Mouse (Mus musculus) WW6 (cell line): ENCODE measurements around the gene Gpcpd1.
"Not testable (repeated sequence)": the region's sequence is repeated elsewhere in the genome, so short reads cannot be mapped to it uniquely, and the experiment has no call there.

Source experiments
- DNase-seq: peaks from one replicate; pipeline ENCODE4 v3.0.0-alpha.2; 2013; ENCODE audit warnings: low read depth, low spot score

The Gpcpd1 gene

GRCm38 (mm10) chr2:132587240-132587779, at the start of gene Gpcpd1:
TSS of gene Gpcpd1 (minus strand) at chr2:132587729.
- DNase-seq = no peak

GRCm38 (mm10) chr2:132636534-132636933, 49.0 kb upstream of the Gpcpd1 start:
- no peak for DNase-seq

- no peak for DNase-seq
Observed at GRCm38 (mm10) chr2:132628626-132629025, 41.1 kb upstream of the Gpcpd1 start.

GRCm38 (mm10) chr2:132623092-132623491, 35.6 kb upstream of the Gpcpd1 start:
- DNase-seq = no peak

GRCm38 (mm10) chr2:132617693-132618092, 30.2 kb upstream of the Gpcpd1 start:
- no peak for DNase-seq

GRCm38 (mm10) chr2:132613581-132614188, 26.2 kb upstream of the Gpcpd1 start:
- no peak for DNase-seq

GRCm38 (mm10) chr2:132611551-132612233, 24.2 kb upstream of the Gpcpd1 start:
- DNase-seq = no peak

- no peak for DNase-seq
Observed at GRCm38 (mm10) chr2:132607141-132608093, 19.9 kb upstream of the Gpcpd1 start.

- DNase-seq = no peak
Observed at GRCm38 (mm10) chr2:132605795-132606563, 18.4 kb upstream of the Gpcpd1 start.

GRCm38 (mm10) chr2:132604922-132605321, 17.4 kb upstream of the Gpcpd1 start:
- no peak for DNase-seq

- no peak for DNase-seq
Observed at GRCm38 (mm10) chr2:132603706-132604105, 16.2 kb upstream of the Gpcpd1 start.

- no peak for DNase-seq
Observed at GRCm38 (mm10) chr2:132601777-132602176, 14.2 kb upstream of the Gpcpd1 start.

GRCm38 (mm10) chr2:132600081-132600480, 12.6 kb upstream of the Gpcpd1 start:
- DNase-seq = no peak

- DNase-seq = no peak
Observed at GRCm38 (mm10) chr2:132599127-132599526, 11.6 kb upstream of the Gpcpd1 start.

- no peak for DNase-seq
Observed at GRCm38 (mm10) chr2:132597866-132598480, 10.4 kb upstream of the Gpcpd1 start.

GRCm38 (mm10) chr2:132597226-132597625, 9.7 kb upstream of the Gpcpd1 start:
- DNase-seq = no peak

- DNase-seq = no peak
Observed at GRCm38 (mm10) chr2:132595601-132596235, 8.2 kb upstream of the Gpcpd1 start.

- DNase-seq = no peak
Observed at GRCm38 (mm10) chr2:132592126-132592525, 4.6 kb upstream of the Gpcpd1 start.

GRCm38 (mm10) chr2:132591579-132591978, 4.0 kb upstream of the Gpcpd1 start:
- not testable (repeated sequence) for DNase-seq

- no peak for DNase-seq
Observed at GRCm38 (mm10) chr2:132589906-132590538, 2.5 kb upstream of the Gpcpd1 start.
